Comparison of ENCODE assay signal across 15 mouse cellular contexts in the genomic region with DNA sequence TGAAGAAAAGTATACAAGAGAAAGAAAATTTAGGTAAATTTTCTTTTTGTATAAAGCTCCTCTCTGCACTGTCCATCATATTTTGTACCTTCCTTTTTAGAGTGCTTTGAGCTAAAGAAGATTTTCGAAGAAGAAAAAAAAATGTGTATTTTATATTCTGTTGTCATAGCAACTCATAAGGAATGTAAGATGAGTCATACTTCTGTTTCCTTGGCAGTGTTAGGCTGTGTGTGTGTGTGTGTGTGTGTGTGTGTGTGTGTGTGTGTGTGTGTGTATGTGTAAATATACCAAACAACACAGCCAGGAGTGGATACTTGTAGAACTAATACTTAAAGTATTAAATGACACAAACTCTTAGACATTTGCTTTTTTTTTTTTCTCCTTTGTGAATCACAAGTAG. TPM values are rescaled to one million over a fixed set of nuclear protein-coding genes. Genes with fewer than 3 reads are reported as not detected.
DNase-seq lines count a peak whose midpoint lies in the region; ATAC-seq and TF ChIP-seq lines count a peak whose summit lies in the region.
"Had no signal": no experiment of that assay in that cellular context is flagged by ENCODE, and none has a peak within 500 bp of the region (broad histone marks: within the 10 kb centered on the region; RNA-seq: fewer than 3 reads in every experiment).

No protein-coding gene starts in this region.

- H3K27ac ChIP-seq in lung, postnatal 0 days (ENCODE audit: low read length): no peak overlapping the region

- intact Hi-C loops in gastrocnemius, postnatal 14 days (cut with DNase I; ENCODE audit: low total_unique reads): no loop called here

- H3K4me3 ChIP-seq in lung, postnatal 0 days (ENCODE audit: low read depth, low read length): no peak overlapping the region
- H3K4me3 ChIP-seq: megakaryocyte, embryonic 14.5 days had no signal

- no peaks in the 10 kb centered on the region for H3K9me3 ChIP-seq in lung, postnatal 0 days (ENCODE audit: low read length)

- H3K4me1 ChIP-seq in lung, postnatal 0 days (ENCODE audit: insufficient read depth, low read depth, low read length): no peaks in the 10 kb centered on the region
- H3K4me1 ChIP-seq: megakaryocyte, embryonic 14.5 days had no signal

- no peak overlapping the region for H3K9ac ChIP-seq in lung, postnatal 0 days (replicated peaks; ENCODE audit: low read depth)

- no peaks in the 10 kb centered on the region for H3K27me3 ChIP-seq in lung, postnatal 0 days (replicated peaks; ENCODE audit: insufficient read depth, low read length)
- H3K27me3 ChIP-seq: megakaryocyte, embryonic 14.5 days had no signal

- 23% methylated on average over 1 of the region's 1 CpGs for WGBS in lung, postnatal 0 days

- no peak for TF ChIP-seq CTCF in lung, postnatal 0 days (IDR thresholded peaks at IDR 0.05)

- TF ChIP-seq EP300 in lung, postnatal 0 days (IDR thresholded peaks at IDR 0.05): no peak

- H3K4me2 ChIP-seq in lung, postnatal 0 days (replicated peaks; ENCODE audit: low read depth, low read length): no peak overlapping the region

- H3K36me3 ChIP-seq in lung, postnatal 0 days (ENCODE audit: insufficient read depth, low read length): no peaks in the 10 kb centered on the region

- ATAC-seq in lung, postnatal 0 days: 0 out of 2 replicates have a peak, but pooled peaks have one; percentile 28
- ATAC-seq: intestine, embryonic 16.5 days had no signal

- peak; percentile 23 for DNase-seq in gastrocnemius, postnatal 10 days
- no peak for DNase-seq in gastrocnemius, postnatal 14 days
- peak; percentile 70 for DNase-seq in lung, postnatal 0 days (ENCODE audit: low spot score)
- DNase-seq in lung, postnatal 4 days: no peak
- DNase-seq in NIH3T3 (ENCODE audit: low read depth): peak; percentile 85
- peak; percentile 59 to 72 for DNase-seq in right cerebral cortex, adult 2 months (ENCODE audit: low spot score in 2 of 2)
- no peak for DNase-seq in thymus, postnatal 36 days
- DNase-seq: thymus, adult 2 months had no signal

RNA-seq across cellular contexts. Expression of a gene that starts 39.0 kb away (rescaled TPM):
- 10 to 100 TPM; 14.2 to 16.7 TPM for total RNA-seq in gastrocnemius, postnatal 10 days (2021)
- 10 to 100 TPM; 17.2 TPM for total RNA-seq in gastrocnemius, postnatal 14 days (2021)
- polyA plus RNA-seq in lung, postnatal 0 days (2015; fragmentation: Nextera tagmentation; extraction: Ambion mirVana): 9.2 and 10.9 TPM in 2 replicates

RNA-seq across cellular contexts. Expression of a gene that starts 46.7 kb away (rescaled TPM):
- under 1 TPM in 1 of 2 experiments, not detected in 1; 0.12 TPM for total RNA-seq in gastrocnemius, postnatal 10 days (2021)
- total RNA-seq in gastrocnemius, postnatal 14 days (2021): under 1 TPM in 1 of 2 experiments, not detected in 1; 0.22 TPM
- not detected in 2 replicates for polyA plus RNA-seq in lung, postnatal 0 days (2015; fragmentation: Nextera tagmentation; extraction: Ambion mirVana)
- total RNA-seq: common myeloid progenitor, adult 5-6 weeks; liver, adult 2 months; neutrophil, adult 5-6 weeks had no signal
- polyA plus RNA-seq: gonadal fat pad, adult 2 months; heart, postnatal 0 days; intestine, embryonic 16.5 days; liver, adult 2 months; thymus, adult 2 months had no signal

Comparison
In these comparisons a context has a peak if more than half of its experiments do, and no peak if none do; other contexts are left out.
1. DNase-seq: peak in gastrocnemius, postnatal 10 days (single experiment), lung, postnatal 0 days (single experiment), NIH3T3 (single experiment) and right cerebral cortex, adult 2 months (2 of 2); none in gastrocnemius, postnatal 14 days (single experiment), lung, postnatal 4 days (0 of 2) and thymus, postnatal 36 days (0 of 2).